In the genomic region with DNA sequence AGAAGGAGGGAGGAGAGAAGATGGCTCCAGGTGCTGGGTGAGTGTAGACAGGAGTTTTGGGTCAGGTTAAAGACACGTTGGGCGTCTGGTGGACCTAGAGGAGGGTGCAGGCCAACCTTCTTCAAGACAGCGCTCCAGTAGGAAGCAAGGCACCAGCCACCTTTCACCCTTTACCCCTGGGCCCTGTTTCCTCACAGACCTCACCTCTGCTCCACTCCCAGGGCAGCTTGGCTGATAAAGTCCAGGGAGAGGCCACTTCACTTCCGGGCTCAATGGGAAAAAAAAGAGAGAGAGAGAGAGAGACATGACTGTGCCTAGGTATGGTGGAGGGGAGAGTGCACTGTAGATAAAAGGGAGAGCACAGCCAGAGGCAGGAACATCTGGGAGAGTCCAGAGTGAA, we compare ENCODE assay signal across 28 mouse cellular contexts. TPM values are rescaled to one million over a fixed set of nuclear protein-coding genes. Genes with fewer than 3 reads are reported as not detected.
DNase-seq lines count a peak whose midpoint lies in the region; ATAC-seq and TF ChIP-seq lines count a peak whose summit lies in the region.
"Had no signal": no experiment of that assay in that cellular context is flagged by ENCODE, and none has a peak within 500 bp of the region (broad histone marks: within the 10 kb centered on the region; RNA-seq: fewer than 3 reads in every experiment).

No protein-coding gene starts in this region.

- TF ChIP-seq CTCF in liver, adult 2 months (IDR thresholded peaks at IDR 0.05; ENCODE audit: low read depth, low read length) = no peak
- no peak for TF ChIP-seq CTCF in liver, postnatal 0 days (IDR thresholded peaks at IDR 0.05; ENCODE audit: low read depth)
- TF ChIP-seq CTCF in thymus, adult 2 months (IDR thresholded peaks at IDR 0.05; ENCODE audit: borderline replicate concordance, control insufficient read depth, extremely low read depth, insufficient read depth, low read length, poor library complexity) = no peak

- TF ChIP-seq EP300 in liver, postnatal 0 days (IDR thresholded peaks at IDR 0.05; ENCODE audit: low read depth) = no peak

- intact Hi-C loops in left cerebral cortex, postnatal 4 days (cut with DNase I) = no loop called here

- no peak overlapping the region for H3K27ac ChIP-seq in liver, adult 2 months (replicated peaks; ENCODE audit: insufficient read depth, low read depth, low read length)
- no peak overlapping the region for H3K27ac ChIP-seq in liver, postnatal 0 days (ENCODE audit: low read depth)
- H3K27ac ChIP-seq in intestine, embryonic 16.5 days (ENCODE audit: low read length) = peak overlapping the region; percentile 38; the same call in 1 of the 2 replicates
- peak overlapping the region; percentile 55 for H3K27ac ChIP-seq in stomach, embryonic 15.5 days
- no peak overlapping the region for H3K27ac ChIP-seq in thymus, adult 2 months (ENCODE audit: control insufficient read depth, insufficient read depth, low read length)
- H3K27ac ChIP-seq: forebrain, embryonic 15.5 days; hindbrain, embryonic 10.5 days; macrophage; midbrain, embryonic 10.5 days had no signal

- no peak overlapping the region for H3K9ac ChIP-seq in liver, adult 2 months (ENCODE audit: low read depth, low read length)
- no peak overlapping the region for H3K9ac ChIP-seq in liver, postnatal 0 days (replicated peaks)
- no peak overlapping the region for H3K9ac ChIP-seq in intestine, embryonic 16.5 days (ENCODE audit: low read depth, low read length)
- no peak overlapping the region for H3K9ac ChIP-seq in stomach, embryonic 15.5 days
- H3K9ac ChIP-seq: forebrain, embryonic 15.5 days; lung, embryonic 14.5 days had no signal

- H3K4me1 ChIP-seq in liver, adult 2 months (ENCODE audit: control insufficient read depth, insufficient read depth, low read length) = no peaks in the 10 kb centered on the region; the same call in 1 of the 2 replicates
- H3K4me1 ChIP-seq in liver, postnatal 0 days (ENCODE audit: insufficient read depth) = no peaks in the 10 kb centered on the region
- H3K4me1 ChIP-seq in intestine, embryonic 16.5 days (ENCODE audit: control insufficient read depth, insufficient read depth, low read length) = peaks cover 10% of the 10 kb centered on the region
- peaks cover 5% of the 10 kb centered on the region; the same call in 1 of the 2 replicates for H3K4me1 ChIP-seq in stomach, embryonic 15.5 days
- H3K4me1 ChIP-seq in thymus, adult 2 months (replicated peaks; ENCODE audit: control insufficient read depth, insufficient read depth, low read length) = no peaks in the 10 kb centered on the region
- H3K4me1 ChIP-seq: forebrain, embryonic 15.5 days had no signal

- ATAC-seq in liver, postnatal 0 days = no peak
- peak; percentile 80 for ATAC-seq in intestine, embryonic 16.5 days
- peak; percentile 44 for ATAC-seq in stomach, embryonic 15.5 days (ENCODE audit: insufficient read depth, low FRiP score, low read depth)

- no peak overlapping the region for H3K4me2 ChIP-seq in liver, postnatal 0 days (ENCODE audit: low read depth, low read length)
- H3K4me2 ChIP-seq in intestine, embryonic 16.5 days (ENCODE audit: low read depth, low read length) = no peak overlapping the region
- H3K4me2 ChIP-seq in stomach, embryonic 15.5 days = no peak overlapping the region
- H3K4me2 ChIP-seq: forebrain, embryonic 15.5 days; lung, embryonic 14.5 days had no signal

- no peaks in the 10 kb centered on the region for H3K36me3 ChIP-seq in liver, adult 2 months (ENCODE audit: control insufficient read depth, insufficient read depth, low read length)
- no peaks in the 10 kb centered on the region for H3K36me3 ChIP-seq in liver, postnatal 0 days (replicated peaks; ENCODE audit: insufficient read depth, low read length)
- H3K36me3 ChIP-seq in intestine, embryonic 16.5 days (ENCODE audit: control insufficient read depth, insufficient read depth, low read length) = no peaks in the 10 kb centered on the region
- no peaks in the 10 kb centered on the region for H3K36me3 ChIP-seq in stomach, embryonic 15.5 days
- H3K36me3 ChIP-seq in thymus, adult 2 months (ENCODE audit: control insufficient read depth, insufficient read depth, low read length) = no peaks in the 10 kb centered on the region
- H3K36me3 ChIP-seq: forebrain, embryonic 15.5 days; hindbrain, embryonic 10.5 days; midbrain, embryonic 10.5 days had no signal

- 62% methylated on average over 4 of the region's 4 CpGs for WGBS in liver, adult 2 months
- WGBS in liver, postnatal 0 days (ENCODE audit: insufficient replicate concordance) = 67% methylated on average over 4 of the region's 4 CpGs
- 53% methylated on average over 4 of the region's 4 CpGs for WGBS in intestine, embryonic 16.5 days
- WGBS in stomach, embryonic 15.5 days = 62% methylated on average over 4 of the region's 4 CpGs
- 95% methylated on average over 4 of the region's 4 CpGs for WGBS in thymus, adult 2 months

- DNase-seq in adrenal gland, postnatal 10 days = peak; percentile 56
- no peak for DNase-seq in adrenal gland, adult 8-10 months
- peak; percentile 46 for DNase-seq in liver, adult 2 months (ENCODE audit: extremely low read depth, low read depth, low spot score)
- no peak for DNase-seq in liver, postnatal 0 days
- no peak for DNase-seq in left cerebral cortex, postnatal 4 days
- no peak for DNase-seq in thymus, adult 2 months
- DNase-seq: cerebellum, adult 9-11 months; kidney, adult 9 months; lung, embryonic 14.5 days; retina, postnatal 1 day; right cerebral cortex, postnatal 4 days; thymus, adult 18-20 months had no signal

- no peak for TF ChIP-seq POLR2A in liver, adult 2 months (IDR thresholded peaks at IDR 0.05; ENCODE audit: extremely low read depth, insufficient read depth, low read length)
- no peak for TF ChIP-seq POLR2A in thymus, adult 2 months (IDR thresholded peaks at IDR 0.05; ENCODE audit: control insufficient read depth, extremely low read depth, insufficient read depth, low read length, poor library complexity)

- no peaks in the 10 kb centered on the region for H3K27me3 ChIP-seq in liver, adult 2 months (ENCODE audit: control insufficient read depth, insufficient read depth, low read length)
- no peaks in the 10 kb centered on the region for H3K27me3 ChIP-seq in liver, postnatal 0 days (ENCODE audit: insufficient read depth, low read length)
- no peaks in the 10 kb centered on the region for H3K27me3 ChIP-seq in intestine, embryonic 16.5 days (replicated peaks; ENCODE audit: control insufficient read depth, insufficient read depth, low read length)
- H3K27me3 ChIP-seq in stomach, embryonic 15.5 days (replicated peaks) = no peaks in the 10 kb centered on the region
- no peaks in the 10 kb centered on the region for H3K27me3 ChIP-seq in thymus, adult 2 months (ENCODE audit: control insufficient read depth, insufficient read depth, low read length)
- H3K27me3 ChIP-seq: forebrain, embryonic 15.5 days had no signal

- no peaks in the 10 kb centered on the region for H3K9me3 ChIP-seq in liver, postnatal 0 days (ENCODE audit: low read length)
- H3K9me3 ChIP-seq in intestine, embryonic 16.5 days (ENCODE audit: control insufficient read depth, low read length) = no peaks in the 10 kb centered on the region; the same call in 1 of the 2 replicates
- H3K9me3 ChIP-seq in stomach, embryonic 15.5 days = no peaks in the 10 kb centered on the region
- H3K9me3 ChIP-seq: forebrain, embryonic 15.5 days; hindbrain, embryonic 10.5 days; midbrain, embryonic 10.5 days had no signal

- no peak overlapping the region for H3K4me3 ChIP-seq in liver, adult 2 months (ENCODE audit: insufficient read depth, low read depth, low read length)
- no peak overlapping the region for H3K4me3 ChIP-seq in liver, postnatal 0 days (ENCODE audit: low read depth, low read length)
- H3K4me3 ChIP-seq in intestine, embryonic 16.5 days (ENCODE audit: low read length) = no peak overlapping the region
- H3K4me3 ChIP-seq in stomach, embryonic 15.5 days (replicated peaks) = no peak overlapping the region
- no peak overlapping the region for H3K4me3 ChIP-seq in thymus, adult 2 months (ENCODE audit: control insufficient read depth, insufficient read depth, low read length)
- H3K4me3 ChIP-seq: erythroblast, embryonic 14.5 days; forebrain, embryonic 15.5 days; hindbrain, embryonic 10.5 days; midbrain, embryonic 10.5 days had no signal

- no peaks in the 10 kb centered on the region for H3K79me2 ChIP-seq in liver, adult 2 months (ENCODE audit: control insufficient read depth, insufficient read depth, low read length)

RNA-seq across cellular contexts. Expression of a gene that starts 10.0 kb away (rescaled TPM):
- 10 to 100 TPM; 43.6 to 52.7 TPM for total RNA-seq in adrenal gland, postnatal 10 days (2021)
- total RNA-seq in adrenal gland, adult 8-10 months (2022) = 10 to 100 TPM; 54.5 to 77.3 (median 65.8) TPM
- 27.8 and 34.6 TPM in 2 replicates for total RNA-seq in liver, adult 2 months (2014; rRNA removed)
- polyA plus RNA-seq in liver, adult 2 months (2012; rRNA removed) = 10.6 and 15.9 TPM in 2 replicates
- 2.5 and 2.9 TPM in 2 replicates for polyA plus RNA-seq in liver, postnatal 0 days (2015; fragmentation: Nextera tagmentation; extraction: Ambion mirVana)
- 14.7 and 17.0 TPM in 2 replicates for polyA plus RNA-seq in intestine, embryonic 16.5 days (2015; fragmentation: Nextera tagmentation; extraction: Ambion mirVana)
- 17.4 and 20.3 TPM in 2 replicates for polyA plus RNA-seq in stomach, embryonic 15.5 days (2015; fragmentation: Nextera tagmentation; extraction: Ambion mirVana)
- 10 to 100 TPM; 36.3 to 44.4 TPM for total RNA-seq in left cerebral cortex, postnatal 4 days (2021)
- 26.4 and 26.5 TPM in 2 replicates for polyA plus RNA-seq in thymus, adult 2 months (2012; rRNA removed)

RNA-seq across cellular contexts. Expression of a gene that starts 16.3 kb away (rescaled TPM):
- not detected for total RNA-seq in adrenal gland, postnatal 10 days (2021)
- total RNA-seq in adrenal gland, adult 8-10 months (2022) = not detected
- total RNA-seq in liver, adult 2 months (2014; rRNA removed) = not detected in 2 replicates
- not detected in 2 replicates for polyA plus RNA-seq in liver, adult 2 months (2012; rRNA removed)
- not detected in 2 replicates for polyA plus RNA-seq in liver, postnatal 0 days (2015; fragmentation: Nextera tagmentation; extraction: Ambion mirVana)
- not detected in 2 replicates for polyA plus RNA-seq in intestine, embryonic 16.5 days (2015; fragmentation: Nextera tagmentation; extraction: Ambion mirVana)
- 0.32 TPM in 1 of 2 replicates, not detected in the other for polyA plus RNA-seq in stomach, embryonic 15.5 days (2015; fragmentation: Nextera tagmentation; extraction: Ambion mirVana)
- total RNA-seq in left cerebral cortex, postnatal 4 days (2021) = not detected
- not detected in 2 replicates for polyA plus RNA-seq in thymus, adult 2 months (2012; rRNA removed)
- total RNA-seq: gastrocnemius, postnatal 4 days; layer of hippocampus, adult 18-20 months; layer of hippocampus, postnatal 25 days; left cerebral cortex, postnatal 14 days; midbrain, postnatal 0 days had no signal
- polyA plus RNA-seq: cortical plate, adult 2 months; embryonic facial prominence, embryonic 11.5 days; erythroblast, embryonic 14.5 days; forebrain, embryonic 15.5 days; heart, embryonic 14.5 days; hindbrain, embryonic 10.5 days; limb, embryonic 14.5 days; lung, embryonic 14.5 days; macrophage; midbrain, embryonic 10.5 days; midbrain, postnatal 0 days had no signal

Comparison
In these comparisons a context has a peak if more than half of its experiments do, and no peak if none do; other contexts are left out.
1. DNase-seq: peak in adrenal gland, postnatal 10 days (single experiment) and liver, adult 2 months (single experiment); none in adrenal gland, adult 8-10 months (single experiment), liver, postnatal 0 days (single experiment), left cerebral cortex, postnatal 4 days (single experiment) and thymus, adult 2 months (single experiment).
2. H3K27ac ChIP-seq: peak in intestine, embryonic 16.5 days (single experiment) and stomach, embryonic 15.5 days (single experiment); none in liver, adult 2 months (single experiment), liver, postnatal 0 days (single experiment) and thymus, adult 2 months (single experiment).